Mouse (Mus musculus): Measurements from ENCODE around the gene Tead4. TPM values are rescaled to one million over a fixed set of nuclear protein-coding genes. Genes with fewer than 3 reads are reported as not detected.

The Tead4 gene
- total and polyA plus RNA-seq, 3 experiments = not detected

DNA sequence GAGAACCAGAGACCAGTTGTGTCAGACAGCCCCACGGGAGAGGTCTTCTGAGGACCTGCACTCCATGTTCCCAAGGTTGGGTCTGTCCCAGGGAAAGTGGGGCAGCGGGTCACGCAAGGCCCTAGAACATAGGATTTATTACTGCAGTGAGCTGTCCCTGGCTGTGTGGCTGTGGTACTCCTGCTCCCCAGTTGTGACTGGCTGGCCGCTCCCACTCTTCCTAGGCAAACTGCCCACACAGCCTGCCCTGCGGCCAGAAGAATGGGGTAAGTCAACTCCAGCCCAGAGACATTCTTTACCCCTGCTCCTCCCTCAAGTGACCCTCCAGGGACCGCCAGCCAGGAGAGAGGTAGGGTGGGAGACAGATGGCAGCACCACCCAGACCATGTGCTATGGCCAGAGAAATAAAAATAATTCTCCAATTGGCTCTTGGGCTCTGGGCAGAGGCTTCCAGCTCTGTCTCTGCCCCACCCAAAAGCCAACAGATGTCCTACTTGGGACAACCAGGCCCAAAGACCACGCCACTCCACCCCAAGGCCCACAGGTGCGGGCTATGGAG lies 25.0 kb downstream of the Tead4 start:
- Histone ChIP-seq H3K36me3 (replicated peaks in 1 of 2; ENCODE audit: control insufficient read depth in 1 of 2, insufficient read depth in 1 of 2, low read length in 1 of 2) (no peaks in the 10 kb centered on the region), H3K27ac (ENCODE audit: insufficient read depth, low read depth) (no peak overlapping the region), H3K27me3 (replicated peaks) (no peaks in the 10 kb centered on the region), H3K4me1 (ENCODE audit: control insufficient read depth in 1 of 2, insufficient read depth in 2 of 2) (0 out of 4 replicates have a peak, but pooled peaks cover 0 to 3% of the 10 kb centered on the region in 2 experiments), H3K4me3 (replicated peaks in 1 of 3; ENCODE audit: low read depth in 2 of 3, low read length in 2 of 3, poor library complexity in 1 of 3) (no peak overlapping the region), H3K79me2 (replicated peaks; ENCODE audit: control insufficient read depth, extremely low read depth, insufficient read depth, poor library complexity, severe bottlenecking) (no peaks in the 10 kb centered on the region), H3K4me2 (ENCODE audit: insufficient read depth, low read depth, poor library complexity, severe bottlenecking) (no peak overlapping the region), H3K9ac (ENCODE audit: insufficient read depth, low read depth) (no peak overlapping the region), H3K9me3 (replicated peaks; ENCODE audit: low read length) (no peaks in the 10 kb centered on the region)
- in situ Hi-C loops (cut with MboI; ENCODE audit: low pct_ligation_motif_present, low pct_unique_long_range_greater_than_20kb, low sequenced_read_pairs) = no loop called here
- TF ChIP-seq ZNF384 (IDR thresholded peaks at IDR 0.05; ENCODE audit: low read depth, low read length) (no peak), GABPA (IDR thresholded peaks at IDR 0.05; ENCODE audit: insufficient replicate concordance, low read depth, low read length) (no peak), JUN (IDR thresholded peaks at IDR 0.05; ENCODE audit: insufficient read depth, low read depth, low read length) (no peak), MAX (IDR thresholded peaks at IDR 0.05; ENCODE audit: low read length) (no peak), NELFE (IDR thresholded peaks at IDR 0.05; ENCODE audit: low read depth, low read length) (no peak), SMC3 (IDR thresholded peaks at IDR 0.05; ENCODE audit: low read depth, low read length) (no peak), BHLHE40 (IDR thresholded peaks at IDR 0.05; ENCODE audit: low read depth, low read length) (no peak), MXI1 (IDR thresholded peaks at IDR 0.05; ENCODE audit: low read depth, low read length) (no peak), TCF12 (IDR thresholded peaks at IDR 0.05; ENCODE audit: low read depth, low read length) (no peak), TBP (conservative IDR thresholded peaks at IDR 0.05; ENCODE audit: low read depth, low read length) (no peak), KAT2A (IDR thresholded peaks at IDR 0.05; ENCODE audit: insufficient replicate concordance, low read length) (no peak), ZKSCAN1 (IDR thresholded peaks at IDR 0.05; ENCODE audit: borderline replicate concordance, low read depth, low read length) (no peak), JUND (conservative IDR thresholded peaks at IDR 0.05; ENCODE audit: low read depth, low read length) (no peak), SIN3A (IDR thresholded peaks at IDR 0.05; ENCODE audit: low read length) (no peak)
- DNase-seq (ENCODE audit: extremely low read depth) = no peak
- dilution Hi-C loops (cut with MboI; ENCODE audit: extremely low pct_ligation_motif_present, extremely low pct_unique_long_range_greater_than_20kb, low sequenced_read_pairs) = no loop called here

GRCm38 (mm10) chr6:128273507-128273906 lies 27.1 kb downstream of the Tead4 start:
- no peak overlapping the region for H3K9ac ChIP-seq (ENCODE audit: insufficient read depth, low read depth)
- TF ChIP-seq PAX5 (IDR thresholded peaks at IDR 0.05; ENCODE audit: low read length) = no peak
- no peak for TF ChIP-seq JUN (IDR thresholded peaks at IDR 0.05; ENCODE audit: insufficient read depth, low read depth, low read length)
- no peak for TF ChIP-seq KAT2A (IDR thresholded peaks at IDR 0.05; ENCODE audit: insufficient replicate concordance, low read length)
- no peak for TF ChIP-seq TBP (conservative IDR thresholded peaks at IDR 0.05; ENCODE audit: low read depth, low read length)
- no peak for TF ChIP-seq GABPA (IDR thresholded peaks at IDR 0.05; ENCODE audit: insufficient replicate concordance, low read depth, low read length)
- no peak for TF ChIP-seq CHD2 (IDR thresholded peaks at IDR 0.05; ENCODE audit: low read length)
- no peak for TF ChIP-seq MXI1 (IDR thresholded peaks at IDR 0.05; ENCODE audit: low read depth, low read length)
- no peak for TF ChIP-seq MAFK (IDR thresholded peaks at IDR 0.05; ENCODE audit: insufficient replicate concordance, low read length)
- TF ChIP-seq UBTF (IDR thresholded peaks at IDR 0.05; ENCODE audit: low read depth, low read length) = no peak
- no peak for TF ChIP-seq MEF2A (IDR thresholded peaks at IDR 0.05; ENCODE audit: borderline replicate concordance, low read depth, low read length)
- TF ChIP-seq EP300 (IDR thresholded peaks at IDR 0.05; ENCODE audit: low read length) = no peak
- TF ChIP-seq USF1 (IDR thresholded peaks at IDR 0.05; ENCODE audit: low read depth, low read length) = no peak
- no peak for TF ChIP-seq RAD21 (IDR thresholded peaks at IDR 0.05; ENCODE audit: low read depth, low read length)
- no peak for TF ChIP-seq USF2 (conservative IDR thresholded peaks at IDR 0.05; ENCODE audit: low read depth, low read length)
- no peak for TF ChIP-seq NELFE (IDR thresholded peaks at IDR 0.05; ENCODE audit: low read depth, low read length)
- TF ChIP-seq HCFC1 (IDR thresholded peaks at IDR 0.05; ENCODE audit: low read depth, low read length) = no peak
- no peak for TF ChIP-seq ZKSCAN1 (IDR thresholded peaks at IDR 0.05; ENCODE audit: borderline replicate concordance, low read depth, low read length)
- TF ChIP-seq MAZ (IDR thresholded peaks at IDR 0.05; ENCODE audit: low read depth, low read length) = no peak
- in situ Hi-C loops (cut with MboI; ENCODE audit: low pct_ligation_motif_present, low pct_unique_long_range_greater_than_20kb, low sequenced_read_pairs) = no loop called here
- DNase-seq (ENCODE audit: extremely low read depth) = no peak
- no peaks in the 10 kb centered on the region for H3K9me3 ChIP-seq (replicated peaks; ENCODE audit: low read length)
- H3K4me2 ChIP-seq (ENCODE audit: insufficient read depth, low read depth, poor library complexity, severe bottlenecking) = no peak overlapping the region
- dilution Hi-C loops (cut with MboI; ENCODE audit: extremely low pct_ligation_motif_present, extremely low pct_unique_long_range_greater_than_20kb, low sequenced_read_pairs) = no loop called here
- no peaks in the 10 kb centered on the region for H3K27me3 ChIP-seq (replicated peaks)
- no peak overlapping the region for H3K27ac ChIP-seq (ENCODE audit: insufficient read depth, low read depth)
- H3K36me3 ChIP-seq (replicated peaks in 1 of 2; ENCODE audit: control insufficient read depth in 1 of 2, insufficient read depth in 1 of 2, low read length in 1 of 2) = no peaks in the 10 kb centered on the region
- no peaks in the 10 kb centered on the region for H3K79me2 ChIP-seq (replicated peaks; ENCODE audit: control insufficient read depth, extremely low read depth, insufficient read depth, poor library complexity, severe bottlenecking)
- no peaks in the 10 kb centered on the region for H3K4me1 ChIP-seq (ENCODE audit: control insufficient read depth in 1 of 2, insufficient read depth in 2 of 2)
- no peak overlapping the region for H3K4me3 ChIP-seq (replicated peaks in 1 of 3; ENCODE audit: low read depth in 2 of 3, low read length in 2 of 3, poor library complexity in 1 of 3)

Data from CH12.LX (cell line).